Mouse (Mus musculus) heart, adult 18-20 months (tissue): ENCODE measurements at regions not wholly inside any gene's neighbourhood (a gene's known extent, or its start where the extent isn't known, plus 50 kb on each side); places are given as distances from the start of the nearest gene placed in this dataset.
A peak's percentile ranks its signal among the peaks of the same experiment; 100 is the strongest.

ENCODE experiments used
- DNase-seq, 2 experiments: peaks; one replicate each; pipeline ENCODE4 v3.0.0; 2021 to 2022; ENCODE audit warnings: mixed read lengths in 1 of 2

GRCm38 (mm10) chr16:83250346-83250745, 422.2 kb downstream of the Gm21833 start:
- DNase-seq = no peak

- no peak for DNase-seq
Measured at GRCm38 (mm10) chr16:83254183-83254582, 426.0 kb downstream of the Gm21833 start.

GRCm38 (mm10) chr16:83271869-83272268, 443.7 kb downstream of the Gm21833 start:
- DNase-seq = no peak

- DNase-seq = no peak
Measured at GRCm38 (mm10) chr16:83316314-83316713, 488.1 kb downstream of the Gm21833 start.

- DNase-seq = no peak
Measured at GRCm38 (mm10) chr16:83326826-83327225, 498.6 kb downstream of the Gm21833 start.

- no peak for DNase-seq
Measured at GRCm38 (mm10) chr16:83351069-83351468, 522.9 kb downstream of the Gm21833 start.

- no peak for DNase-seq
Measured at GRCm38 (mm10) chr16:83394581-83394980, 566.4 kb downstream of the Gm21833 start.

- DNase-seq = peak in 1 of 2 experiments; percentile 9
Measured at GRCm38 (mm10) chr16:83420676-83421075, 592.5 kb downstream of the Gm21833 start.

- no peak for DNase-seq
Measured at GRCm38 (mm10) chr16:83423096-83423495, 594.9 kb downstream of the Gm21833 start.
